8 mouse cellular contexts compared by ENCODE assay signal in genomic region chr16:93710924-93711323, GRCm38 (mm10). TPM values are rescaled to one million over a fixed set of nuclear protein-coding genes. Genes with fewer than 3 reads are reported as not detected.
DNase-seq lines count a peak whose midpoint lies in the region; ATAC-seq and TF ChIP-seq lines count a peak whose summit lies in the region.

No protein-coding gene starts in this region.

- peaks cover 19% of the 10 kb centered on the region for H3K27me3 ChIP-seq in embryonic facial prominence, embryonic 14.5 days (replicated peaks; ENCODE audit: control insufficient read depth, insufficient read depth, low read length)
- peaks cover 13% of the 10 kb centered on the region for H3K27me3 ChIP-seq in kidney, embryonic 14.5 days (ENCODE audit: control insufficient read depth, insufficient read depth, low read length)
- 0 out of 2 replicates have a peak, but pooled peaks cover 5% of the 10 kb centered on the region for H3K27me3 ChIP-seq in limb, embryonic 15.5 days
- 0 out of 2 replicates have a peak, but pooled peaks cover 5% of the 10 kb centered on the region for H3K27me3 ChIP-seq in midbrain, postnatal 0 days (ENCODE audit: insufficient read depth, low read length)

- DNase-seq in B cell, adult 2 months = peak; percentile 76 to 80
- DNase-seq in adrenal gland, postnatal 4 days (ENCODE audit: low spot score in 2 of 2) = peak; percentile 12 to 52
- DNase-seq in embryonic facial prominence, embryonic 14.5 days (ENCODE audit: low spot score) = peak; percentile 89
- DNase-seq in heart, adult 9 months (ENCODE audit: low spot score in 2 of 2) = peak; percentile 76 to 84
- DNase-seq in midbrain, postnatal 0 days (ENCODE audit: low spot score) = peak; percentile 93
- DNase-seq in spleen, postnatal 36 days (ENCODE audit: low spot score in 2 of 2) = peak; percentile 70 to 78

- H3K27ac ChIP-seq in embryonic facial prominence, embryonic 14.5 days (replicated peaks; ENCODE audit: low read depth, low read length) = 0 out of 2 replicates have a peak overlapping the region, but pooled peaks have one; percentile 28
- no peak overlapping the region for H3K27ac ChIP-seq in kidney, embryonic 14.5 days (ENCODE audit: low read depth, low read length)
- H3K27ac ChIP-seq in limb, embryonic 15.5 days = 0 out of 2 replicates have a peak overlapping the region, but pooled peaks have one; percentile 54
- no peak overlapping the region for H3K27ac ChIP-seq in midbrain, postnatal 0 days (ENCODE audit: low read depth, low read length)

- H3K4me1 ChIP-seq in embryonic facial prominence, embryonic 14.5 days (ENCODE audit: control insufficient read depth, insufficient read depth, low read length) = peaks cover 5% of the 10 kb centered on the region; the same call in 1 of the 2 replicates
- H3K4me1 ChIP-seq in kidney, embryonic 14.5 days (ENCODE audit: control insufficient read depth, insufficient read depth, low read length) = peaks cover 4% of the 10 kb centered on the region; the same call in 1 of the 2 replicates
- peaks cover 14% of the 10 kb centered on the region for H3K4me1 ChIP-seq in limb, embryonic 15.5 days
- peaks cover 5% of the 10 kb centered on the region; the same call in 1 of the 2 replicates for H3K4me1 ChIP-seq in midbrain, postnatal 0 days (ENCODE audit: insufficient read depth, low read length)

- peak overlapping the region; percentile 93 for H3K4me2 ChIP-seq in embryonic facial prominence, embryonic 14.5 days (ENCODE audit: low read depth, low read length)
- peak overlapping the region; percentile 73 for H3K4me2 ChIP-seq in kidney, embryonic 14.5 days (replicated peaks; ENCODE audit: low read depth, low read length)
- peak overlapping the region; percentile 95 for H3K4me2 ChIP-seq in limb, embryonic 15.5 days
- peak overlapping the region; percentile 82 for H3K4me2 ChIP-seq in midbrain, postnatal 0 days (ENCODE audit: low read depth, low read length, poor library complexity, severe bottlenecking)

- H3K9me3 ChIP-seq in embryonic facial prominence, embryonic 14.5 days (ENCODE audit: control insufficient read depth, low read length) = no peaks in the 10 kb centered on the region
- H3K9me3 ChIP-seq in kidney, embryonic 14.5 days (ENCODE audit: control insufficient read depth, low read length) = no peaks in the 10 kb centered on the region
- H3K9me3 ChIP-seq in limb, embryonic 15.5 days = no peaks in the 10 kb centered on the region
- no peaks in the 10 kb centered on the region for H3K9me3 ChIP-seq in midbrain, postnatal 0 days (ENCODE audit: low read length)

- H3K9ac ChIP-seq in embryonic facial prominence, embryonic 14.5 days (ENCODE audit: low read depth, low read length) = no peak overlapping the region
- H3K9ac ChIP-seq in kidney, embryonic 14.5 days (ENCODE audit: low read depth, low read length) = peak overlapping the region; percentile 28; the same call in 1 of the 2 replicates
- H3K9ac ChIP-seq in limb, embryonic 15.5 days = no peak overlapping the region
- H3K9ac ChIP-seq in midbrain, postnatal 0 days (replicated peaks; ENCODE audit: low read length, poor library complexity, severe bottlenecking) = 0 out of 2 replicates have a peak overlapping the region, but pooled peaks have one; percentile 33

- WGBS in embryonic facial prominence, embryonic 14.5 days = 1% methylated on average over 11 of the region's 11 CpGs
- WGBS in kidney, embryonic 14.5 days = 0% methylated on average over 11 of the region's 11 CpGs
- under 1% methylated on average over 11 of the region's 11 CpGs for WGBS in limb, embryonic 15.5 days
- under 1% methylated on average over 11 of the region's 11 CpGs for WGBS in midbrain, postnatal 0 days

- peak; percentile 86 for TF ChIP-seq CTCF in midbrain, postnatal 0 days (IDR thresholded peaks at IDR 0.05)

- peak; percentile 51 for ATAC-seq in embryonic facial prominence, embryonic 14.5 days (ENCODE audit: low read depth)
- peak; percentile 50 for ATAC-seq in kidney, embryonic 14.5 days (ENCODE audit: low FRiP score, low TSS enrichment)
- ATAC-seq in limb, embryonic 15.5 days (ENCODE audit: insufficient number of reproducible peaks, low FRiP score, low TSS enrichment, low read depth) = peak; percentile 20; the same call in 1 of the 2 replicates
- ATAC-seq in midbrain, postnatal 0 days (ENCODE audit: low FRiP score) = peak; percentile 61

- H3K4me3 ChIP-seq in embryonic facial prominence, embryonic 14.5 days (ENCODE audit: low read depth, low read length) = peak overlapping the region; percentile 74
- H3K4me3 ChIP-seq in kidney, embryonic 14.5 days (ENCODE audit: low read length) = peak overlapping the region; percentile 64
- peak overlapping the region; percentile 80 for H3K4me3 ChIP-seq in limb, embryonic 15.5 days
- peak overlapping the region; percentile 87 for H3K4me3 ChIP-seq in midbrain, postnatal 0 days (ENCODE audit: low read depth, low read length)

- H3K36me3 ChIP-seq in embryonic facial prominence, embryonic 14.5 days (ENCODE audit: control insufficient read depth, insufficient read depth, low read length) = no peaks in the 10 kb centered on the region
- no peaks in the 10 kb centered on the region for H3K36me3 ChIP-seq in kidney, embryonic 14.5 days (ENCODE audit: control insufficient read depth, insufficient read depth, low read length)
- no peaks in the 10 kb centered on the region for H3K36me3 ChIP-seq in limb, embryonic 15.5 days
- peaks cover 2% of the 10 kb centered on the region; the same call in 1 of the 2 replicates for H3K36me3 ChIP-seq in midbrain, postnatal 0 days (ENCODE audit: insufficient read depth, low read length)

RNA-seq across cellular contexts. Expression of gene Dop1b, which starts 0.8 kb away (rescaled TPM):
- 10 to 100 TPM; 27.6 to 34.0 TPM for total RNA-seq in adrenal gland, postnatal 4 days (2021)
- polyA plus RNA-seq in embryonic facial prominence, embryonic 14.5 days (2014; fragmentation: Nextera tagmentation; extraction: Ambion mirVana) = 13.4 and 14.0 TPM in 2 replicates
- polyA plus RNA-seq in kidney, embryonic 14.5 days (2014; fragmentation: Nextera tagmentation; extraction: Ambion mirVana) = 21.4 and 21.6 TPM in 2 replicates
- 15.0 and 17.3 TPM in 2 replicates for polyA plus RNA-seq in limb, embryonic 15.5 days (2015; fragmentation: Nextera tagmentation; extraction: Ambion mirVana)
- 67.6 and 102 TPM in 2 replicates for total RNA-seq in midbrain, postnatal 0 days (2014; rRNA removed)
- 26.1 and 27.8 TPM in 2 replicates for polyA plus RNA-seq in midbrain, postnatal 0 days (2015; fragmentation: Nextera tagmentation; extraction: Ambion mirVana)

RNA-seq across cellular contexts. Expression of gene Cbr3, which starts 27.9 kb away (rescaled TPM):
- total RNA-seq in adrenal gland, postnatal 4 days (2021) = 1 to 10 TPM; 4.3 TPM
- 11.7 and 15.9 TPM in 2 replicates for polyA plus RNA-seq in embryonic facial prominence, embryonic 14.5 days (2014; fragmentation: Nextera tagmentation; extraction: Ambion mirVana)
- 3.4 and 4.1 TPM in 2 replicates for polyA plus RNA-seq in kidney, embryonic 14.5 days (2014; fragmentation: Nextera tagmentation; extraction: Ambion mirVana)
- 16.5 and 17.6 TPM in 2 replicates for polyA plus RNA-seq in limb, embryonic 15.5 days (2015; fragmentation: Nextera tagmentation; extraction: Ambion mirVana)
- total RNA-seq in midbrain, postnatal 0 days (2014; rRNA removed) = 4.0 and 7.4 TPM in 2 replicates
- polyA plus RNA-seq in midbrain, postnatal 0 days (2015; fragmentation: Nextera tagmentation; extraction: Ambion mirVana) = 3.6 and 5.0 TPM in 2 replicates

Comparison
In these comparisons a context has a peak if more than half of its experiments do, and no peak if none do; other contexts are left out.
1. DNase-seq: peak in every context shown above with its lines; median percentile 93 in midbrain, postnatal 0 days; 89 in embryonic facial prominence, embryonic 14.5 days; 80 in heart, adult 9 months; 78 in B cell, adult 2 months; 74 in spleen, postnatal 36 days; 32 in adrenal gland, postnatal 4 days.
2. H3K27ac ChIP-seq: peak in embryonic facial prominence, embryonic 14.5 days (single experiment) and limb, embryonic 15.5 days (single experiment); none in kidney, embryonic 14.5 days (single experiment) and midbrain, postnatal 0 days (single experiment).
3. H3K9ac ChIP-seq: peak in kidney, embryonic 14.5 days (single experiment) and midbrain, postnatal 0 days (single experiment); none in embryonic facial prominence, embryonic 14.5 days (single experiment) and limb, embryonic 15.5 days (single experiment).
4. Peak in every context shown above with its lines, with median percentiles within 50 percentile points of each other: ATAC-seq, H3K4me2 ChIP-seq and H3K4me3 ChIP-seq.